Mouse (Mus musculus) thymus, postnatal 14 days (tissue): ENCODE data around the gene Sh2d4b.
A peak's percentile ranks its signal among the peaks of the same experiment; 100 is the strongest.

Source experiments
- DNase-seq: peaks from one replicate; pipeline ENCODE4 v3.0.0; 2021

The Sh2d4b gene

GRCm38 (mm10) chr14:40830094-40830493, 63.0 kb downstream of the Sh2d4b start:
- no peak for DNase-seq

- no peak for DNase-seq
Observed at GRCm38 (mm10) chr14:40818051-40818450, 75.0 kb downstream of the Sh2d4b start.

GRCm38 (mm10) chr14:40816715-40817114, 76.4 kb downstream of the Sh2d4b start:
- no peak for DNase-seq

- DNase-seq: peak; percentile 8
Observed at GRCm38 (mm10) chr14:40791606-40792005, 101.5 kb downstream of the Sh2d4b start.

GRCm38 (mm10) chr14:40789110-40789509, 104.0 kb downstream of the Sh2d4b start:
- peak; percentile 3 for DNase-seq

- DNase-seq: no peak
Observed at GRCm38 (mm10) chr14:40769097-40770090, 123.7 kb downstream of the Sh2d4b start.
